Mouse (Mus musculus) B cell, adult 2 months (primary cell): Measurements from ENCODE around the gene Bnipl.

Experiments used
- DNase-seq, 2 experiments: peaks; one replicate each; pipeline ENCODE4 v3.0.0; 2022

Bnipl gene

GRCm38 (mm10) chr3:95250783-95251424, at the start of gene Bnipl:
Bnipl (minus strand) TSS chr3:95251193.
- DNase-seq = no peak

DNA sequence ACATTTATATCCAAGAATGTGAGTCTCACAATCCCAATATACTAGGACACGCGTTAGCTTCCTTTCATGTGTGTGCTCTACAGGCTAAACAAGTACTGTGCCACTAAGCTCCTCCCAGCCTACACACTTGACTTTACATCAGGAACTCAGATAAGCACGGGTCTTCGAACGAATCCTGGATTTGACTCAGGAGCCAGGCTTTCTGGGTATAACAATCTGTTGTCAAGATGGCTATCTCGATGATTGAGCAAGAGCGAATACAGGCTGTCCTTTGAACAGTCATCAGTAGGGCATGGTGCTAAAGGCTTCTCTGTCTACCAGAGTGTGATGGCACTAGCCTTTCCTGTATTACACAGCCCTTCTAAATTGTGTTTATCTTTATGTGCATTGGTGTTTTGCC, 47.0 kb upstream of the Bnipl start:
- DNase-seq = no peak

DNA sequence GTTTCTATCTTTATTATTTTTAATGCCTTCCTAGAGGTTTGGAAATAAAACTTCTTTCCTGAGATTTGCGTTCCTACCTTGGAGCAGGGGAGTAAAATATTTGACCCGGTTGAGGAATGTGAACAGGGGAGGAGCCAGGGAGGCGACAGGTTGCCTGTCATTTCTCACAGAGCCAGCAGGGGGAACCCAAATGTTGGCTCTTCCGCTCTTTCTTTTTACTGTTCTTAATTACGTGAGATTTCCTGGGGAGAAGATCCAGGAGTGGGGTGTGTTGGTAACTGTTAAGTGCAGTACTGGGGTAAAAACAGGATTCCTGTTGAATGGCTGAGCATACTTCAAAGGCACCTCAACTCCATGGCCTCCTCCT, 45.1 kb upstream of the Bnipl start:
- peak; percentile 65 to 66 for DNase-seq

DNA sequence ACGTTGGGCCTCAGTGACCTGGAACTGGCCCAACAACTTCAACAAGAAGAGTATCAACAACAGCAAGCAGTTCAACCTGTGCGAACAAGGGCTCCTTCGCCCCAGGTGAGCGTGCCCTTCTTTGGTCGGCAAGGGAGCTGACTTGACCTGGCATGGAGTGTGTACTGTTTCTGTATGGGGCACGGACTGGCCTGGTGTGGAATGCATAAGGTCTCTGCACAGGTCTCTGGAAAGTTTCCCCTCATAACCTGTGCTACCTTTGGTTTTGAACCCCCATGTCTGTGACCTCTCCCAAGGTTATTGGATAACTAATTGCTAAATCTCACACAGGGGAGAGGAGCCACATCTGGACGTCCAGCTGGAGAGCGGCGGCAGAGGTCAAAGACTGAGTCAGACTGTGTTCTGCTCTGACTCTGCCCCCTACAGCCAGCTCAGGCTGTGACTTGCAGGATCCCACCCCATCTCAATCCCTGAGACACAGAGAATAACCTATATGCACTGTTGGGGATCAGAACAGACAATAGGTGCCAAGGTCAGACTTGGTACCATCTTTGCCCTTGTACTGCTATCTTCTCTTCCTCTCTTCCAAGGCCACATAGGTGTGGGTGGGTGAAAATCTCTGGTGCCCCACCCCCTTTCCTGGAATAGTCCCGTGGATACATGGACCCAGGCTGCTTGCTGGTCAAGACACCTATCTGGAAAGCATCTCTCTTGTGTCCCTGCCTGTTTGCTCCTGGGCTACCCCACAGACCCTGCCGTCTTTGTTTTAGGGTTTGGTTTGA, 44.5 kb upstream of the Bnipl start:
- DNase-seq = no peak

GRCm38 (mm10) chr3:95294718-95295117, 43.7 kb upstream of the Bnipl start:
- DNase-seq = no peak

DNA sequence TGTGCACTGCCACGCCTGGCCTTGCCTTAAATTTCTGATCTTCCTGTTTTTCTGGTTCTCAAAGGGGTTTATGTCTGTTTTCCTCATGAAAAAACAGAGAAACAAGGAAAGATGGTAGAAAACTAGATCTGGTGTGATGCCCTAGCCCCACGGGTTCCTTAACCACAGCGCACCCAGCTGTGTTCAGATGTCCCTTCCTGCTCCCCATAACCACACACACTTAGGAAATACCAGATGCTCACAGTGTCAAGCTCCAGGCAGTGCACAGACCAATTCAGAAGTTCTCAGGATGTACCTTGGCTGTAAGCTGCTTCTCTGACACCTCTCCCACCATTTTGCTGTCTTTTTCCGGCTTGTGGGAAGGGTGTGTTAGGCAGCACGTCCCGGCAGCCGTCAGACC, 43.3 kb upstream of the Bnipl start:
- no peak for DNase-seq

DNA sequence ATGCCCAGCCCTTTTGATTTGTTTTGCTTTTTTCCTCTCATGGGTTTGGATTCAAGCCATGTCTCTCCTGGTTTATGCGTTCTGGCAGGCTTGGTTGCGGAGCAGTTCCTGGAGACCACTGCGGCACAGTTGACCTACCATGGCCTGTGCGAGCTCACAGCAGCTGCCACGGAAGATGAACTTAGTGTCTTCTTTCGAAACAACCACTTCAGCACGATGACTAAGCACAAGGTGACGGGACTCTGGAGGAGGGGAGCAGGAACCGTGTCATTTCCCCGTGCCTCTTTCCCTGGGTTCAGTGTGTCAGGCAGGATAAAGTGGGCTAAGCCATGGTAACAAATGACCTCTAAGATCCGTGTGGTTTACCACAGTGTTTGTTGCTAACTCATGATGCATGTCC, 42.5 kb upstream of the Bnipl start:
- DNase-seq = no peak

GRCm38 (mm10) chr3:95292899-95293298, 41.9 kb upstream of the Bnipl start:
- no peak for DNase-seq

- DNase-seq = no peak
These were observed 40.0 kb upstream of the Bnipl start for GRCm38 (mm10) chr3:95291041-95291440.

DNA sequence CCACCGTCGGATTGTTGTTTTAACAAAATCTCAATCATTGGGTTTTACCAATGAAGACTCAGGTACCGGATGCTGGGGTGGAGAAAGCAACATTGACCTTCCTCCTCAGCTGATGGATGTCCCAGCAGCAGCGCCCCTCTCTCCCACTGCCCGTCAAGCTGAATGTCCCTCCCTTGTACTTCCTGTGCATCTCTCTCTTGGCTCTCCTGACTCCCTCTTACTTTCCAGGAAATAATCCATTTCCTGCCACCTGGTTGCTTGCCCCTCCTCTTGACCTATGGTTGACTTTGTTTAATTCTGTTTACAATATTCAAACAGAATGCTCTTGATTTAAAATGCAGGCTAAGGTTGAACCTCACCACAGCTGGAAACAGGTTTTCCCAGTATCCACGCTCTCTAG, 39.2 kb upstream of the Bnipl start:
- DNase-seq = no peak

DNA sequence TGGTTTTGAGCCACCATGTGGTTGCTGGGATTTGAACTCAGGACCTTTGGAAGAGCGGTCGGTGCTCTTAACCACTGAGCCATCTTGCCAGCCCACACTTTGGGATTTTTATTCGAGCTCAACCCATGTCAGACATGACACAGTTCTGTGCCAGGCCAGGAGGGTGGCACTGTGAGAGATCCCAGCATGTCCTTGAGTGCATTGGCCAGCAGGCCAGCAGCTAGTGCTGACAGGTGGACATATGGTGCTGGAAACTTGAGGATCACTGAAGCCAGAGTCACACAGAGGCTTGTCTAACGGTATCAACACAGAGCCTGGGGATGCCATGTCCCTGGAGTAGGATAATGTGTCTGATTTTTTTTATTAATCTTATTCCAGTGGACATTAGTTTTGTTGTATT, 38.4 kb upstream of the Bnipl start:
- DNase-seq = no peak

- DNase-seq = no peak
These were observed 36.5 kb upstream of the Bnipl start for GRCm38 (mm10) chr3:95287541-95287940.

DNA sequence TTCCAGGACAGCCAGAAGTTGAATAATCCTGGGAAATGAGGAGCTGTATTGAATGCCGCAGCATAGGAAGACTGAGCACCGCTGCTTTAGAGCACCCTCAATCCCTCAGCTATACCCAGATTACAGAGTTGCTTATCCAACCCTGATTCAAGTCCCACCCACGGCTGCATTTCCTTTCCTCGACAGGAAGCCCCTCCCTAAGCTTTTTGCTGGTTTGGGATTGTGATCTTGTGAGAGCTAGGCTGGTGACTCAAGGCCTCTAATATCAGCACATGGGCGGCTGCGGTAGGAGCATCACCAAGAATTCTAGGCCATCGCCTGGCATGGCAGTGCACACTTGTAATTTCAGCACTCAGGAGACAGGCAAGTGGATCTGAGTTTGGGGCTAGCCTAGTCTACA, 35.5 kb upstream of the Bnipl start:
- DNase-seq = no peak

DNA sequence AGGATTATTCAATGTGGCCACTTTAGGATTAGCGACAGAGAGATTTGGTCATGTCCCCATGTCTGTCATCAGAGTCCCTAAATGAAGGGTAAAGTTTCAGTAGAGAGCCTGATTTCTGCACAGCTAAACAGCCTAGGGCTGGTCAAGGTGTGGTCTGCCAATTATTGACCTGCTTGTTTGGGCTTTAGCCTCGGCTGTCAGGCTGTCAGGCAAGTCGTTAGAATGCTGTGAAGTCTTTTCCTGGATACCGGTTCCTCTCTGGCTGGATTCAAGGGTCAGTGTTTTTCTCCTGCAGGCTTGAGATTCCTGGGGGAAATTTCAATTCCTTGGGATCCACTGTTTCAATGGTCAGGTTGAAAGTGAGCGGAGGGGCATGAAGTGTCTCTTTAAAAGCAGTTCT, 35.0 kb upstream of the Bnipl start:
- no peak for DNase-seq

- DNase-seq = no peak
These were observed 34.4 kb upstream of the Bnipl start for GRCm38 (mm10) chr3:95285390-95285789.

- no peak for DNase-seq
These were observed 33.7 kb upstream of the Bnipl start for GRCm38 (mm10) chr3:95284501-95285281.

- no peak for DNase-seq
These were observed 33.1 kb upstream of the Bnipl start for GRCm38 (mm10) chr3:95284062-95284461.

- DNase-seq = no peak
These were observed 32.6 kb upstream of the Bnipl start for GRCm38 (mm10) chr3:95283589-95283941.

DNA sequence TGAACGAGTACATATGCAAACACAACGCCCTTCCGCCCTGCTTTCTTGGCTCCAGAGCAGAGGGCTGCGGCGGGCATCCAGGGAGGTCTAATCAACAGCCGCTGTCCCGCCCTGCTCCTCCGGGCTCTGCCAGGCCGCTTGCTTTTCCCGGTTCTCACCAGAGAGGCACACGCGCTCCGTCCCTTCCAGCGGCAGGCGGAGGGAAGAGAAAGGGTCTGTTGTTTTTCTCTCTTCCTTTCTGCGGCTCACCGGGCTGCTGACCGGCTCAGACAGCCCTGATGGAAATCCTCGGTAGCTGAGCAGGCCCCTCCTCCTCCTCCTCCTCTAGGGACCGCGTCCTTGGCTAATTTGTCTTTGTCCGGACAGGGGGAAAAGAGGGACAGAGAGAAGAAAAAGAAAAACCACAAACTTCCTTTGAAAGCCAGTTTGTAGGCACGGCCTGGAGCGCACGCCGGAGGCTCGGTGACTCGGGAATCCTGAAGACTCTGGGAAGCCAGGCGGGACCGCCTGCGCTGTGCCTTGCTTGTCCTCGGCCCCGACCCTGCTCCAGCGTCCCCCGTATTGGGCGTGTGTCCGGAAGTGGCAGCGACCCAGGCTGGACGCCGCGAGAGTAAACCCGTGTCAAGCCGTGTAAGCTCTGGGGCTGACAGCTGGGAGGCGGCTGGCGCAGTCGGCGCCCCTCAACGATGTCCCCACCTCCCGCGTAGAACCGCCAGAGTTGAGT, 32.0 kb upstream of the Bnipl start:
- peak; percentile 48 to 53 for DNase-seq

- DNase-seq = peak; percentile 49 to 50
These were observed 31.4 kb upstream of the Bnipl start for GRCm38 (mm10) chr3:95282381-95282864.

DNA sequence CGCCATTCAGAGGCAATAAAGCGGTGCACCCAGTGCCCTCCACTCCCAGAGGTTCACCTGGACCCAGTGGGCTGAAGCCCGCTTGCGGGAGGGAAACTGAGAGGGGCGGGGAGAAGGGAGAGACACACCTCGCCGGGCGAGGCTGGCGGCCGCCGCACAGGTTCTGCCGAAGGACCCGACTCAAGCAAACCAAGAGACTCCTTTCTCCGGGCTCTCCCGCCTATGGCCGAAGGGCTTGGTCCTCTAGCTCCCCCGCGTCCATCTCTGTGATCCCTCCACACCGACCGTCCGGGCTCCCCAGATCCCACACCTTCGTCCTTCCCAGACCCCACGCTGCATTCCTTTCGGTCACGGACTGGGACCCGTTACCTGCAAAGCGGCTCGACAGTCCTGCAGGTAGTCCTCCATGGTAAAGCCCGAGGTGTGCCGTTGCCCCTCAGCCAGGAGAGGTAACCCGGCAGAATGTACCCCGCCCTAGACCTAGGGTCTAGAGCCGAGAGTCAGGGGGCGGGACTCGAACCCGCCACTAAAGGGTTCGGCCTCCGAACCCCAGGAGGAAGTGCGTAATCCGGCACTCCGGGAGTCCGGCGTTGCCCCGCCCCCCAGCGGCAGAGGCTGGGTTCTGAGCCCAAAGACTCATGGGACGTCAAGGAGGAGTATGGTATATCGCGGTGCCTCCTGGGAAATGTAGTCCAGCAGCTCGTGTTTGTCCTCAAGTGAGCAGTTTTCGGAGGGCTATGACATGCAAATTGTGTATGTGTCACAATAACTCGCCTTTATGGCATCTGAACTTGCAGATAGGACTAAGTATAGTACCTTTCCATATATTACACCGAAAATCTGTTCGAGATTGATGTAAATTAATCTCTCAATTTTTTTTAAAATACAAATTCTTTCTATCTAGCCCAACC, 30.5 kb upstream of the Bnipl start, which contains the start of the genes Mindy1 and Prune1:
Gene Mindy1 (plus strand): TSS at position 130 of the 911 bp plus-strand sequence.
Gene Prune1 (minus strand): TSS at position 861 of the 911 bp plus-strand sequence.
- peak; percentile 99 for DNase-seq

- peak; percentile 20 to 27 for DNase-seq
These were observed 29.8 kb upstream of the Bnipl start for GRCm38 (mm10) chr3:95280747-95281146.
